8 mouse cellular contexts compared by ENCODE assay signal in genomic region chr10:82814096-82814970, GRCm38 (mm10). TPM values are rescaled to one million over a fixed set of nuclear protein-coding genes. Genes with fewer than 3 reads are reported as not detected.
DNase-seq lines count a peak whose midpoint lies in the region; ATAC-seq and TF ChIP-seq lines count a peak whose summit lies in the region.

No protein-coding gene starts in this region.

- no peaks in the 10 kb centered on the region for H3K36me3 ChIP-seq in ES-Bruce4 (ENCODE audit: control insufficient read depth, insufficient read depth, low read length, poor library complexity, severe bottlenecking)
- no peaks in the 10 kb centered on the region for H3K36me3 ChIP-seq in liver, embryonic 13.5 days
- H3K36me3 ChIP-seq in hindbrain, embryonic 11.5 days (ENCODE audit: control insufficient read depth, insufficient read depth, low read length): no peaks in the 10 kb centered on the region

- H3K27me3 ChIP-seq in ES-Bruce4 (ENCODE audit: control insufficient read depth, insufficient read depth, low read length, poor library complexity, severe bottlenecking): no peaks in the 10 kb centered on the region
- H3K27me3 ChIP-seq in liver, embryonic 13.5 days: peaks cover 4% of the 10 kb centered on the region; the same call in 1 of the 2 replicates
- no peaks in the 10 kb centered on the region for H3K27me3 ChIP-seq in hindbrain, embryonic 11.5 days (ENCODE audit: control insufficient read depth, insufficient read depth, low read length)

- H3K9ac ChIP-seq in ES-Bruce4 (ENCODE audit: low read depth, poor library complexity, severe bottlenecking): peak overlapping the region; percentile 65
- H3K9ac ChIP-seq in liver, embryonic 13.5 days: peak overlapping the region; percentile 19; the same call in 1 of the 2 replicates
- no peak overlapping the region for H3K9ac ChIP-seq in hindbrain, embryonic 11.5 days (ENCODE audit: low read depth, low read length)

- peaks cover 14% of the 10 kb centered on the region for H3K4me1 ChIP-seq in ES-Bruce4 (ENCODE audit: control insufficient read depth, insufficient read depth, low read length)
- peaks cover 9% of the 10 kb centered on the region; the same call in 1 of the 2 replicates for H3K4me1 ChIP-seq in embryonic fibroblast, embryonic 13.5 days (ENCODE audit: control insufficient read depth, insufficient read depth, low read length)
- H3K4me1 ChIP-seq in liver, embryonic 13.5 days (replicated peaks): peaks cover 22% of the 10 kb centered on the region
- no peaks in the 10 kb centered on the region for H3K4me1 ChIP-seq in hindbrain, embryonic 11.5 days (replicated peaks; ENCODE audit: control insufficient read depth, insufficient read depth, low read length)

- H3K9me3 ChIP-seq in ES-Bruce4 (replicated peaks; ENCODE audit: control insufficient read depth, insufficient read depth, low read length, poor library complexity, severe bottlenecking): no peaks in the 10 kb centered on the region
- no peaks in the 10 kb centered on the region for H3K9me3 ChIP-seq in liver, embryonic 13.5 days (replicated peaks)
- no peaks in the 10 kb centered on the region for H3K9me3 ChIP-seq in hindbrain, embryonic 11.5 days (ENCODE audit: control insufficient read depth, low read length)

- DNase-seq in 3T3-L1 (ENCODE audit: low read depth, low spot score): peak; percentile 52
- DNase-seq in liver, embryonic 13.5 days: peak; percentile 55
- peak; percentile 59 to 66 for DNase-seq in thymus, postnatal 10 days (ENCODE audit: low spot score in 2 of 2)
- DNase-seq in ovary, postnatal 36 days (ENCODE audit: low spot score): no peak
- no peak for DNase-seq in gastrocnemius, adult 18-20 months (ENCODE audit: low spot score)
- DNase-seq in hindbrain, embryonic 11.5 days (ENCODE audit: low spot score): no peak

- WGBS in liver, embryonic 13.5 days (ENCODE audit: insufficient replicate concordance): 20% methylated on average over 19 of the region's 19 CpGs
- WGBS in hindbrain, embryonic 11.5 days: 56% methylated on average over 19 of the region's 19 CpGs

- peak overlapping the region; percentile 38 for H3K4me2 ChIP-seq in liver, embryonic 13.5 days
- H3K4me2 ChIP-seq in hindbrain, embryonic 11.5 days (replicated peaks; ENCODE audit: low read depth, low read length): no peak overlapping the region

- TF ChIP-seq EP300 in ES-Bruce4 (IDR thresholded peaks at IDR 0.05; ENCODE audit: insufficient read depth, low read depth, low read length): peak; percentile 91

- no peak for TF ChIP-seq POLR2A in ES-Bruce4 (IDR thresholded peaks at IDR 0.05; ENCODE audit: insufficient read depth, low read length)
- TF ChIP-seq POLR2A in embryonic fibroblast, embryonic 13.5 days (IDR thresholded peaks at IDR 0.05; ENCODE audit: low read depth, low read length): no peak

- peak overlapping the region; percentile 89 for H3K27ac ChIP-seq in ES-Bruce4 (ENCODE audit: insufficient read depth, low read length)
- peak overlapping the region; percentile 81 for H3K27ac ChIP-seq in embryonic fibroblast, embryonic 13.5 days (ENCODE audit: insufficient read depth, low read length)
- H3K27ac ChIP-seq in liver, embryonic 13.5 days: peak overlapping the region; percentile 5; the same call in 1 of the 2 replicates
- no peak overlapping the region for H3K27ac ChIP-seq in hindbrain, embryonic 11.5 days (ENCODE audit: low read depth, low read length)

- H3K4me3 ChIP-seq in ES-Bruce4 (ENCODE audit: low read depth, low read length): peak overlapping the region; percentile 25
- H3K4me3 ChIP-seq in embryonic fibroblast, embryonic 13.5 days (ENCODE audit: insufficient read depth, low read length): no peak overlapping the region
- no peak overlapping the region for H3K4me3 ChIP-seq in liver, embryonic 13.5 days (replicated peaks)
- H3K4me3 ChIP-seq in hindbrain, embryonic 11.5 days (ENCODE audit: low read depth, low read length): no peak overlapping the region

- ATAC-seq in liver, embryonic 13.5 days (ENCODE audit: low read depth): peak; percentile 63
- no peak for ATAC-seq in hindbrain, embryonic 11.5 days (ENCODE audit: low FRiP score)

- TF ChIP-seq CTCF in ES-Bruce4 (IDR thresholded peaks at IDR 0.05; ENCODE audit: low read depth, low read length): no peak
- TF ChIP-seq CTCF in embryonic fibroblast, embryonic 13.5 days (IDR thresholded peaks at IDR 0.05; ENCODE audit: borderline replicate concordance, insufficient read depth, low read length): no peak

RNA-seq across cellular contexts. Expression of gene Txnrd1, which starts 19.4 kb away (rescaled TPM):
- 260 and 284 TPM in 2 replicates for polyA plus RNA-seq in ES-Bruce4 (2011; ENCODE audit: insufficient read depth, insufficient read length, low read depth, missing spikeins)
- 151 and 179 TPM in 2 replicates for polyA plus RNA-seq in embryonic fibroblast, embryonic 13.5 days (2011; ENCODE audit: insufficient read length, low read depth, missing spikeins)
- 67.9 and 78.2 TPM in 2 replicates for polyA plus RNA-seq in liver, embryonic 13.5 days (2015; fragmentation: Nextera tagmentation; extraction: Ambion mirVana)
- total RNA-seq in gastrocnemius, adult 18-20 months (2021): 10 to 100 TPM; 52.6 to 65.1 TPM
- 170 and 196 TPM in 2 replicates for polyA plus RNA-seq in hindbrain, embryonic 11.5 days (2014; fragmentation: Nextera tagmentation; extraction: Ambion mirVana)

RNA-seq across cellular contexts. Expression of gene Nfyb, which starts 50.4 kb away (rescaled TPM):
- polyA plus RNA-seq in ES-Bruce4 (2011; ENCODE audit: insufficient read depth, insufficient read length, low read depth, missing spikeins): 101 and 114 TPM in 2 replicates
- polyA plus RNA-seq in embryonic fibroblast, embryonic 13.5 days (2011; ENCODE audit: insufficient read length, low read depth, missing spikeins): 37.7 and 56.4 TPM in 2 replicates
- 36.1 and 43.5 TPM in 2 replicates for polyA plus RNA-seq in liver, embryonic 13.5 days (2015; fragmentation: Nextera tagmentation; extraction: Ambion mirVana)
- total RNA-seq in gastrocnemius, adult 18-20 months (2021): 10 to 100 TPM; 34.2 to 37.9 TPM
- polyA plus RNA-seq in hindbrain, embryonic 11.5 days (2014; fragmentation: Nextera tagmentation; extraction: Ambion mirVana): 60.7 and 68.2 TPM in 2 replicates

RNA-seq across cellular contexts. Expression of gene Eid3, which starts 52.1 kb away (rescaled TPM):
- 12.7 and 13.9 TPM in 2 replicates for polyA plus RNA-seq in ES-Bruce4 (2011; ENCODE audit: insufficient read depth, insufficient read length, low read depth, missing spikeins)
- 4.1 and 4.4 TPM in 2 replicates for polyA plus RNA-seq in embryonic fibroblast, embryonic 13.5 days (2011; ENCODE audit: insufficient read length, low read depth, missing spikeins)
- polyA plus RNA-seq in liver, embryonic 13.5 days (2015; fragmentation: Nextera tagmentation; extraction: Ambion mirVana): 0.22 and 0.28 TPM in 2 replicates
- 1 to 10 TPM in 1 of 2 experiments, under 1 TPM in 1; 0.90 to 1.1 TPM for total RNA-seq in gastrocnemius, adult 18-20 months (2021)
- polyA plus RNA-seq in hindbrain, embryonic 11.5 days (2014; fragmentation: Nextera tagmentation; extraction: Ambion mirVana): 0.56 and 1.1 TPM in 2 replicates

Comparison
In these comparisons a context has a peak if more than half of its experiments do, and no peak if none do; other contexts are left out.
1. DNase-seq: peak in 3T3-L1 (single experiment), liver, embryonic 13.5 days (single experiment) and thymus, postnatal 10 days (2 of 2); none in ovary, postnatal 36 days (single experiment), gastrocnemius, adult 18-20 months (single experiment) and hindbrain, embryonic 11.5 days (single experiment).